Mouse (Mus musculus) thymus, adult 18-20 months (tissue): ENCODE measurements around the gene Inha.

Source experiments
- DNase-seq, 2 experiments: peaks; one replicate each; pipeline ENCODE4 v3.0.0; 2022; ENCODE audit warnings: mixed read lengths in 2 of 2

Gene Inha

DNA sequence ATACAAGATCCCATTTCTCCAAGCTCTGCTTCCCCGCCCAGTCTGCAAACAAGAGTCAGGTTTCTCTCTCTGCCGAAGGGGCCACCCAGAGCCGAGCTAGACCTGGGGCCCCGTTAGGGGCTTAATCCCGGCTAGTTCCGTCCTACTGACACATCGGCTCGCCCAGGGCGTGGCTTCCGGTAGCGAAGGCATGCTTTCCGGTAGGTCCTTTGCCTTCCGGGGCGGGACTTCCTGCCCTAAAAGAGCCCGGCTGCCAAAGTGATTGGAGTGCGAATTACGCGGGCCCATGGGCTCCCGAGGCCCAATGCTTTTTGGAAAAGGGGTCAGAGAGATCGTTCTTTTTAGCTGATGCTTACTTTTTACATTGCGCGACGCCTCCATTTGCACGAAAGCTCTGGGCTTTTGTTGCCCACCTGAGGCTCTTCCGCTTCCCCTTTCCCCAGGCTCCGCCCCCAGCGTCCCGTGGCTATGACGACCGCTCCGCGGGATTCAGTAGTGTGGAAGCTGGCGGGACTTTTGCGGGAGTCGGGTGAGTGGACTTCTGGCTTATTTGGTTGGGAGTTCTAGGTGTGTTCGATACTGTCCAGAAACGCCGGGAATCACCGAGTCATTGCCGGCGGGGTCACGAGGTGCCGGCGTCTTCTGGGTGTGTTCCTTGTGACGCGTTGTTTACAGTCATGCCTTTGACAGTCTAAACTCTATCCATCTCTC is 14.6 kb downstream of the Inha start, which contains the start of gene Stk11ip:
Gene Stk11ip, plus strand, starts transcription at position 209 of the 711 bp plus-strand sequence.
- DNase-seq: peak; percentile 83 to 85

GRCm38 (mm10) chr1:75524679-75525078 is 17.8 kb downstream of the Inha start:
- no peak for DNase-seq

DNA sequence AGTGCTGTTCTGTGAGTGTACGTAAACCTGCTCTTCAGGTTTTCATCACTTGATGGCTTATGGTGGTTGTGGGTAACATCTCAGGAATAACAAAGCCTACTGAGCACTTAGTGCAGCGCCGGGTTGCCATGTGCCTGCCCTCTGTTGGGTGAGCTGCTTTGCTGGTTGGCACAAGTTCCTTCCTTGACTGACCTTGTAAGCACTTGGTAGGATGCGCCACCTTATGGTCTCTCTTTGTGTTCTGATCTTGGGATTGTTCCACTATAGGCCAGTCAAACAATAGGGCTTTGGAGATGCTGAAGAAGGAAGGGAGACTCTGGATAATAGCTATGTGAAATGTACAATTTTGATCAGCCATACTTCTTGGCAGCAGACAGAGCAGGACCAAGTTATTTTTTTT is 23.7 kb downstream of the Inha start:
- DNase-seq: no peak

GRCm38 (mm10) chr1:75532280-75533172 is 25.6 kb downstream of the Inha start:
- DNase-seq: no peak

- no peak for DNase-seq
Observed at GRCm38 (mm10) chr1:75533325-75534252, 26.7 kb downstream of the Inha start.

- no peak for DNase-seq
Observed at GRCm38 (mm10) chr1:75537587-75537986, 30.7 kb downstream of the Inha start.

DNA sequence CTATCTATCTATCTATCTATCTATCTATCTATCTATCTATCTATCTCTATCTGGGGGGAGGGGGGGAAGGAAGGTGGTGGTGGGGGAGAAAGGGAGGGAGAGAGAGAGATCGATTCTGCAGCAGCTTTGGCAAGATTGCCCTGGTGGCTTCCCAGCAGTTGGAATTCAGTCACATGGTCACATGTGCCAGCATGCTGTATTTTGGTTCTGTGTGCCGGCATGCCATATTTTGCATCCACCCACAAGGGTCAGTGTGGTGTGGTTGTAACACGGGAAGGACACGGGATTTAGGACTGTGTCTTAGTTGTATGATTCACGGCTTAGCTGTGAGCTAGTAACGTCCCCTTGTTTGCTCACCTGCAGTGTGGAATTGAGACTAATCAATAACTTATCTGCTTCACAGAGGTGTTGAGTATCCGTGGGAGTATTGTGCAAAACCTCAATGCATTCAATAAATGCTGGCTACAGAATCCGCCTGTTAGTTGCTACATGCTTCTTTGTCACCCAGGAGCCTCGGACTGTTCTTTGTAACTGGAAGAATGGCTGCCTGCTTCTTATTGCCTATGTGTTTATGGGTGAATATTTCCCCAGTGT is 31.8 kb downstream of the Inha start:
- no peak for DNase-seq

- no peak for DNase-seq
Observed at GRCm38 (mm10) chr1:75541496-75541895, 34.6 kb downstream of the Inha start.

DNA sequence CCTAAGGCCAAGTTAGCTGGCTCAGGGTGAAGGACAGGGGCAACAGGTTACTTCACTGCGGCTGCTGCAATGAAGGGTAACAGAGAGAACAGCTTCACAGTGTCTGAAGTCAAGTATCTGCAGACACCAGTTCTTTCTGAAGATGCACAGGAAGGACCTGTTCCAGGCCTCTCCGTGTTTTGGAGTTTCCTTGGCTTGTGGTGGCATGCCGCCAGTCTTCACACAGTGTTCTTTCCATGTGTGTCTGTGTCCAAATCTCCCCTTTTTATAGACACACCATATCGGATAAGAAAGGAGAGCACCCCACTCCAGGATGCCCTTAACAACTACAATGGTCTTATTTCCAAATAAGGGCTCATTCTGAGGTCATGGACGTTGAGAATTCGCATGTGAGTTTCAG is 37.5 kb downstream of the Inha start:
- DNase-seq: no peak

- DNase-seq: no peak
Observed at GRCm38 (mm10) chr1:75545965-75546956, 39.4 kb downstream of the Inha start, which contains the start of gene Slc4a3. TSS of gene Slc4a3 (plus strand) at chr1:75546266.

GRCm38 (mm10) chr1:75547351-75547750 is 40.5 kb downstream of the Inha start:
- DNase-seq: no peak

DNA sequence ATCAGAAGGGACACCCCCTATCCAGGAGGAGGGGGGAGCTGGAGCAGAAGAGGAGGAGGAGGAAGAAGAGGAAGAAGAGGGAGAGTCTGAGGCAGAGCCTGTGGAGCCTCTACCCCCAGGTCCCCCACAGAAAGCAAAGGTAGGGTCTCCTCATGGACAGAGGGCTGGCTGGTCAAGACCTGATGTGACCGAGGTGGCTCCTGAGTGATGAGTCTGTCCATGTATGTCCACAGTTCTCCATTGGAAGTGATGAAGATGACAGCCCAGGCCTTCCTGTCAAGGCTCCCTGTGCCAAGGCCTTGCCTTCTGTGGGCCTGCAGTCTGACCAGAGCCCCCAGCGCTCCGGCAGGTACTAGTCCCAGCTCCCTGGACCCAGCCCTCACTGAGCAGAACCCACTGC is 41.2 kb downstream of the Inha start:
- DNase-seq: no peak

DNA sequence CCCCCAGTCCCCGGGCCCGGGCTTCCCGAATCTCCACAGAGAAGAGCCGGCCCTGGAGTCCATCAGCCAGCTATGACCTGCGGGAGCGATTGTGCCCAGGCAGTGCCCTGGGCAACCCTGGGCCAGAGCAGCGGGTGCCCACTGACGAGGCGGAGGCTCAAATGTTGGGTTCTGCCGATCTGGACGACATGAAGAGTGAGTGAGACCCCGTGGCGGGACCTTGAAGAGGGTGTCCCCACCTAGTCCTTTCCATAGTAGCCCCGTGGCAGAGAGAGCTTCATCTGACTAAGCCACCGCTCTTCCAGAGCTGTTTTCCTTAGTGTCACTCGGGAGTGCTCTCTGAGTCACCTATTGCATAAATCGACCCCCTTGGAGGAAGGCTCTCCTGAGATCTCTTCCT is 42.0 kb downstream of the Inha start:
- DNase-seq: no peak

DNA sequence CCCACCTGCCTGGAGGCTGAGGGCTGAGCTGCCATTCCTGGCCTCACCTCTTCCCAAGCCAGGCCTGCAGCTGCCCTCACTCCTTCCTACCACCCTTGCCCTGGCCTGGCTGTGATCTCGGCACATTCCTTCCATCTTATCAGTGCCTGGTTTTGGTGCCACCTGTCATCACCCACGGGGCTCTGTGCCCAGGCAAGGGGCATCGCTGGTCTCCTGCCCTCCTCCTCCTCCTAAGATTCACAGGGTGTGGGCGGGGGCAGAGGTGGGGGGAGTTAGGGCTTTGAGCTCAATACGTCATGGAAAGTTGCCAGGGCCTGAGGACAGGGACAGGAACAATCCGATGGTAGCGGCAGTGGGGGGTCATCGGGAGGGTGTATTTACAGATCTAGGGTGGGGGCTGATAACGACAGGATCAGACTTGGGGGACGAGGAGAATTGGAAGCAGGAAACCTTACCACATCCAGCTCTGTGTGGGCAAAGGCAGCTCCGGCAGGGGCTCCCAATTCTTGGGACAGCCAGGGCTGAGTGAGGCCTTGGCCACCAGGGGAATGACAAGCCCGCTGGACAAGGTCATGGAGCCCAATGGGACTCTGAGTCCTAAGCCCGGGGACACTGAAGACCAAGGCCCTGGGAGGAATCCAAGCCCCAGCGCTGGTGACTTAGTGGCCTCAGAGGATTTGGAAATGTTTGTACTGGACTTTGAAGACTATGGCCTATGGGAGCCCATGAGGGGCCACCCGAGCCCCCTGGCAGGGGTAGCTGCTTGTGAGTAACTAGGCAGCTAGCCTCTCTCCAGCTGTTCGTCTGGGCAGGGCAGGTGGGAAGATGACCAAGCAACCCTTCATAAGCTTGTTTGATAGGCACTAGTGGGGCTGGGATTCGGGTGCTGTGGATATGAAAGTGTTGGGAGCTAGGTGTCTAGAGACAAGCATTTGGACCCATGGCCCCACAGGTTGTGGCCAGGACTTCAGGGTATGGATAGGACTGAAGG is 42.7 kb downstream of the Inha start:
- no peak for DNase-seq

DNA sequence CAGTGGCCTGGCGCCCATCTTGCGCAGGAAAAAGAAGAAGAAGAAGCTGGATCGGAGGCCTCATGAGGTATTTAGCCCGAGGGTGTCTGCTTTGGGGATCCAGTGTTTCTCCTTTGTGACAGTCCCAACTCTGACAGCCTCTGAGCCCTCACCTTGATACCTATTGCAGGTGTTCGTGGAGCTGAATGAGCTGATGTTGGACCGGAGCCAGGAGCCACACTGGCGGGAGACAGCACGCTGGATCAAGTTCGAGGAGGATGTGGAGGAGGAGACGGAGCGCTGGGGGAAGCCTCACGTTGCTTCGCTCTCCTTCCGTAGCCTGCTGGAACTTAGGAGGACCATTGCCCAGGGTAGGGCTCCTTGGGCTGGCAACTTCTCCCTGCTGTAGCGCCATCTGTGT is 43.7 kb downstream of the Inha start:
- no peak for DNase-seq

GRCm38 (mm10) chr1:75555680-75556079 is 48.8 kb downstream of the Inha start:
- no peak for DNase-seq

- no peak for DNase-seq
Observed at GRCm38 (mm10) chr1:75556143-75556781, 49.4 kb downstream of the Inha start.

DNA sequence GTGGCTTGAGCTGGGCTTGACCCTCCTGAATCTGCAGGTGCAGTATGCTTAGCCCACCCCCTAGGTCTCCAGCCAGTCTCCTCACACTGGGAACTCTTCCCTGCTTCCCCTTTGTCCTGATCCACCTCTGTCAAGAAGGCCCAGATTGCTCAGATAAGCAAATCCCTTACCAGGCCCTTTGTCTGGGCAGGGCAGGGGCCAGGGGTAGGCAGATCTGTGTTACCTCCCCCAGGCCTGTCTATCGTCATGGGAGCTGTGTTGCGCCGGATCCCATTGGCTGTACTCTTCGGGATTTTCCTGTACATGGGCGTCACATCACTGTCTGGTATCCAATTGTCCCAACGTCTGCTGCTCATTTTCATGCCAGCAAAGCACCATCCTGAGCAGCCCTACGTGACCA is 50.2 kb downstream of the Inha start:
- DNase-seq: no peak
